Mouse (Mus musculus) frontal cortex, adult (tissue): Measurements from ENCODE around the gene Slc22a5.

Source experiments
- ATAC-seq: cut with Nextera tagmentation; 2 replicates; pipeline ENCODE4 v1.9.2; 2017; ENCODE audit warnings: mild to moderate bottlenecking, moderate library complexity, mixed read lengths; ENCODE audit not compliant: low TSS enrichment

Slc22a5 gene

GRCm38 (mm10) chr11:53839663-53840642 is 51.5 kb downstream of the Slc22a5 start:
- ATAC-seq: no peak

GRCm38 (mm10) chr11:53839147-53839546 is 52.3 kb downstream of the Slc22a5 start:
- ATAC-seq: no peak

- no peak for ATAC-seq
These were observed 53.7 kb downstream of the Slc22a5 start for GRCm38 (mm10) chr11:53837731-53838130.

DNA sequence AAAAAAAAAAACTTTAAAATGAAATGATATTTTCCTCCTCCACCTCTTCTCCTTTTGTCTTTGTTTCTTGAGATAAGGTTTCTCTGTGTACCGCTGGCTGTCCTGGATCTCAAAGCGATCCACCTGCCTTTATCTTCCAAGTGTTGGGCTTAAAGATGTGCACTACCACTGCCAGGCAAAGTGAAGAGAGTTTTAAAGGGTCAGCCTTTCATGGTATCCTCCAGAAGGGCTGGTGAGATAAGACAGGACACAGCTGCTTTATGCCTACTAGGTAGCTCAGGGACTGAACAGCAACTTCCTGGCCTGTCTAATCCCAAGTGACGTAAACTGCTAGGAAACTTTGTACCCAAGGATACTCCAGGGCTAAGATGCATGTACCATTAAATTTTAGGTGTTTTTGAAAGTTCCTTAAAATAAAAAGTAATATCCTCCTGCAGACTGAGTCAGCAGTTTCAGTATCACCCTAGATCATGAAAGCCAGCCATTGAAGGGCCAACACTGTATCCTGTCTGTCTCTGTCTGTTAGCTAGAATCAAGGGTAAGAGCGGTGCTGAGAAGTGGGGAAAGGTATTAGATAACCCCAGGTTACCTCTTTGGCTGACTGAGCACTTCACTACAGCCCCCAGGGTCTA is 56.0 kb downstream of the Slc22a5 start:
- ATAC-seq: no peak

DNA sequence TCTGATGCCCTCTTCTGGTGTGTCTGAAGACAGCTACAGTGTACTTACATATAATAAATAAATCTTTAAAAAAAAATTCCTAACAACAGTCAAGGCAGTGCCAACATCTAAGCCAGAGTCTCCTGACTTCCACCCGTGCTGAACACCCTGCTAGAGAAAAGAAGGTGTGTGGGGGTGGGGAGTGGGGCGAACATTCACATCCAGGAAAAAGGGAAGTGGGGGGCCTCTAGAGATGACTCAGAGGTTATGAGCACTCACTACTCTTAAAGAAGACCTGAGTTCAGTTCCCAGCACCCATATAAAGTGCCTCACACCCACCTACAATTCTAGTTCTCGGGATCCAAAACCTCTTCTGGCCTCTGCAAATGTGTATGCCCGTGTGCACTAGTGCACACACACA is 66.1 kb downstream of the Slc22a5 start:
- ATAC-seq: no peak

- ATAC-seq: no peak
These were observed 69.5 kb downstream of the Slc22a5 start for GRCm38 (mm10) chr11:53821945-53822338.

DNA sequence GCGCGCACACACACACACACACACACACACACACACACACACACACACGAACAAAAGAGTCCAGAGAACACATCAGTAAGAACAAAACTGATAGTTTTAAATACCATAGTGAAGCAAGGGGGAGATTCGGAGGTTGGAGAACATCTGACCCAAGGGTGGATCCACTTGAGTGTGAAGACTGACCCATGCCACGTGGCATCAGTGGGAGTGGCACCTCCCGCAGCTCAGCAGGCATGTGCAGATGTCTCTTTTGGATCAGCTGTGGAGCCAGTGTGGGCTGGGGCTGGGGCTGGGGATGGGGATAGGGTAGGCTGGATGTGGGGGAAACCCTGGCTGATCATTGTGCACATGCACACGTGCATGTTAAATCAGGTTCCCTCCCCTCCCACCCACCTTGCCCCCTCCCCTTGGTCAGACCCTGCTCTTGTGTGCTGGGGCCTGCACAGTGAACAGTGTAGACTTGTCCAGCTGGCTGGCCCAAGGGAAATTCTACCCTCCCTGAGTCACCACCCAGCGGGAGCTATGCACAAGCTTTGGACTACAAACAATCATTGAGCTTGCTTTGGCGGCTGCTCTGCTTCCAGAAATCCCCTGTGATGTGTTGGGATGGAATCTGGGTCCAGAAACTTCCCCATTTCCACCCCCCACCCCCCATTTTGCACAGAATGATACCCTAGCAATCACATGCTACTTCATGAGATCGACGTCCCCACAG is 70.1 kb downstream of the Slc22a5 start:
- ATAC-seq: no peak

DNA sequence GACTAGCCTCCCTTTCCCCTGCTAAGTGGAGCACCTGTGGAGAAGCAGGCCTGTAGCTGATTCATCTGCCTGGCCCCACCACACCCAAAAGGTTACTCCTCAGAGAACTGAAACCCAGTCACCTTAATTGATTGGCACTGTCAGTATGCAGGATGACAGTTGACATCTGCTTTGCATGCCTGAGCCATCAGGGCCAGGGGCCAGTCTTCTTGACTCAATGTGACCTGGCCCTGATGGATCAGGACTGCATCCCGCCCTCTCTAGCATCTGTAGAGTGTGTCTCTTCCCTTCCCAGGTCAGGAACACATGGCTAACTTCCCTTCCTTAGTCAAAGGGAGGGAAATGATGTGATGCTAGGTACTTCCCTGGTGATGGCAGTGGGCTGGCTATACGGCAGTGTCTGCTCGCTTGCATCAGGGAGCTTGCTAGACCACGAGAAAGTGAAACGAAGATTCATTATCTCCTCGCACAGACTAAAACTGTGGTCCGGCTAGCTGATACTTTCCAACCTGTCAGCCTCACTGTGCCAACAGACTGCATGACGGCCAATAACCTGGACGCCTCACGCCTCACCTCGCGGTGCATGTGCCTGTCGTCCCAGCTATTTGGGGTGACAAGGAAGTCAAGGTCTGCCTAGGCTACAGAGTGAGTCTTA is 70.8 kb downstream of the Slc22a5 start:
- no peak for ATAC-seq

DNA sequence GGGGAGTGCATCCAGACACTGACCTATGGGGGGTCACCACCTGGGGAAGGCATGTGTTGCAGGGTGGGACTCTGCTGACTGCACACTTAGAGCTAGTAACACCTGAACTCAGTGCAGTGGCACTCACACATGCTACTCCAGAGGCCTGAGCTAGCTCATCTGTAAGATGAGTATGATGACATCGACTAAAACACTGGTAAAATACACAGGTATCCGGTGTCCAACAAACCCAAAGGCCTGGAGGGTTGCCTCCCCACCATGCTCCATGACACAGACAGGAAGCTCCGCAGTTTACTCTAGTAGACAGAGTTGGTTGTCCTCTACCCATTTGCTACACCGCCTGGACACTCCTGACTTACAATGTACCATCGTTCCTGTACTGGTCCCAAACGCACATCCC is 71.9 kb downstream of the Slc22a5 start:
- no peak for ATAC-seq

DNA sequence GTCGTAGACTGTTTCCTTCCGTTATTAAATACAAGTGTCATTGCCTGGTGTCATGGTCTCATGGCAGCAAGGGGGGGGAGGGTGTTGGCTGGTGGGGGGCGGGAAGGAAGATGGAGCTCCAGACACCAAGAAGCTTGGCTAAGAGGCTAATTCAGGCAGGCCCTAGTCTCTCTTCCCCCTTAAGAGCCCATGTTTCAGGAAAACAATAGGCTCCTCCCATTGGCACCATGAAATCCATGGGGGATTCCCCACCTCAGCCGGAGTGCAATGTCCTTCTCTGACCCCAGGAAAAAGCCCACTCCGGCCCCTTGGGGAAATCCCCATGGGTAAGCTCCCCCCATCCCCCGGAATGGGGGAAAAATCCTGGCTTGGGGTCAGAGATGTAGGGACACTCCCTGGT is 72.7 kb downstream of the Slc22a5 start:
- ATAC-seq: no peak

DNA sequence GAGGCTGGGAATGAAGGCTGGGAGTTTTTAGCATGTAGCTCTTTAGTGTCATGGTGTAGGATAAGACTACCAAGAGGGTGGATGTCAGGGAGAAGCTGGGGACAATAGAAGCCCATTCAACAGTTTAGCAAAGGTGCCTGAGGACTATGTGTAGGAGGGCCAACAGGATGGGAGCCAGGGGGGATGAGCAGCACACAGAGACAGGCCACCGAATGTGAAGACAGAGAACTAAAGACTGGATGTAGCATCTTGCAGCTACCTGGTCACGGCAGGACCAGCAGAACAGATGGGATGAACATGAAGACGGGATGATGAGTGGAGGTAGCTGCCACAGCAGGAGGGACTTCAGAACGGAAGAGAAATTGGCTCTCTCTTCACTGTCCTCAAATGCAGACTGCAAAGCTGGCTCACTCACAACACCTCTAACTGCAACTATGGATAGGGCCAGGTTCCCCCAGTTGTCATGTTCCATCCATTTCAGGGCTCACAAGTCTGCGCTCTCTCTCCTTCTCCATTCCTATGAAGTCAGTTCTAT is 74.6 kb downstream of the Slc22a5 start:
- ATAC-seq: no peak

GRCm38 (mm10) chr11:53814810-53815209 is 76.7 kb downstream of the Slc22a5 start:
- ATAC-seq: no peak
